Mouse (Mus musculus) small intestine, adult 2 months (tissue): Measurements from ENCODE around the gene Tmod3.
"Not testable (repeated sequence)": the region's sequence is repeated elsewhere in the genome, so short reads cannot be mapped to it uniquely, and the experiment has no call there.

Experiments
- CTCF ChIP-seq: fragments of 200-500 bp; IDR thresholded peaks from 2 replicates; pipeline ENCODE4 v1.5.1; 2012; ENCODE audit warnings: low read depth, mild to moderate bottlenecking, control low read depth, inconsistent platforms, low read length, moderate library complexity, mixed read lengths; ENCODE audit not compliant: insufficient replicate concordance, insufficient read length; ENCODE audit errors: extremely low read depth
- POLR2A ChIP-seq: fragments of 200-500 bp; IDR thresholded peaks from 2 replicates; pipeline ENCODE4 v1.6.1; 2012; ENCODE audit warnings: low read depth, mild to moderate bottlenecking, control low read depth, inconsistent platforms, low read length, moderate library complexity

DNA sequence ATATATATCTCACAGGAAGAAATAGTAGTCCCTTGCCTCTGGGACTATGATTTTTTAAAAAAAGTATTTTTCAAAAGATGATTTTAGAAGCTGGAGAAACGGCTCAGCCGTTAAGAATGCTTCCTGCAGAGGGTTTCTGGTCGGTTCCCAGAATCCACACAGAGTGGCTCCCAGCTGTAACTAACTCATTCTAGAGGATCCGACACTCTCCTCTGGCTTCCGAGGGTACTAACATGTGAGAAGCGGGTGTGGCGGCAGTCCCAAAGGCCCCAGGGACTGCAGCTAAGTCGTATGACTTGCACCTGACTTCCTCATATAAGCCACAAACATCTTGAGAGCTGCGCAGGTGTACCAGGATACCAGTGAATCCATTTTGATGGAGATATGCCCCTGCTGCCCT is 26.5 kb downstream of the Tmod3 start:
- not testable (repeated sequence) for TF ChIP-seq POLR2A, CTCF
